Mouse (Mus musculus) thymus, postnatal 14 days (tissue): Measurements from ENCODE around the gene Trappc4.
A peak's percentile ranks its signal among the peaks of the same experiment; 100 is the strongest.
"Not testable (repeated sequence)": the region's sequence is repeated elsewhere in the genome, so short reads cannot be mapped to it uniquely, and the experiment has no call there.

Experiments used
- DNase-seq: peaks from one replicate; pipeline ENCODE4 v3.0.0; 2021

Trappc4 gene

GRCm38 (mm10) chr9:44405011-44405410 lies 2.4 kb downstream of the Trappc4 start:
- DNase-seq = no peak

- DNase-seq = no peak
These were observed 6.3 kb downstream of the Trappc4 start for GRCm38 (mm10) chr9:44401081-44401480.

DNA sequence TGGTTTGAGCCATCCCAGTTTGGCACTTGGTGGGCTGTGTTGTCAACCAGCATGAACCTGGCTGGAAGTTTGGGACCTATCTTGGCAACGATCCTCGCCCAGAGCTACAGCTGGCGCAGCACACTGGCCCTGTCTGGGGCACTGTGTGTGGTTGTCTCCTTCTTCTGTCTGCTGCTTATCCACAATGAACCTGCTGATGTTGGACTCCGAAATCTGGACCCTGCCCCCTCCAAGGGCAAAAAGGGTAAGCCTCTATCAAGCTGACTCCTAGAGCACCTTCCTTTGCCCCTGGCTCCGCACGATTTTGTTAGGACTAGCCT lies 7.6 kb downstream of the Trappc4 start:
- DNase-seq = no peak

DNA sequence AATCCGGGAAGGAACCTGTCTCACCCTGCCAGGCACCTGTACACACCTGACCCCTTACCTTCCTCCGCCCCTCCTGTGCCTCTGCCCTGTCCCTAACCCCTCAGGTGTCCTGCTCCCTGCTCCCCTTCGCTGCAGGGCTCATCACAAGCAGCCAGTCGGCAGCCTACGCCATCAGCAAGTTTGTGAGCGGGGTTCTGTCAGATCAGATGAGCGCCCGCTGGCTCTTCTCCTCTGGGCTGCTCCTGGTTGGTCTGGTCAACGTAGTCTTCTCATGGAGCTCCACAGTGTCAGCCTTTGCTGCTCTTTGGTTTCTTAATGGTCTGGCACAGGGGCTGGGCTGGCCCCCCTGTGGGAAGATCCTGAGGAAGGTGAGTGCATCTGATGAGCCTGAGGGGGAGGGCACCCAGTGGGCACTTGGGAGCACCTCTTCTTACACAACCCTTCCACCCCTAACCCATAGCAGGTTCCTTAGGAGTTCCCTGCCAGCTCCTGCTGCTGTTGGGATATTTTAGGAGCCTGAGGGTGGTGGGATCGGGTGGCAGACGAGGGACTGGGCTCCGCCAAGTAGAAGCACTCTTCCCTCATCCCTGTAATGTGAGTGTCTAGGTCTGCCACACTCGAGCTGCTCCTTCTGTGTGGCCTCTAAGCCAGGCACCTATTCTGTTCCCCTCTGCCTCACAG lies 8.1 kb downstream of the Trappc4 start:
- no peak for DNase-seq

DNA sequence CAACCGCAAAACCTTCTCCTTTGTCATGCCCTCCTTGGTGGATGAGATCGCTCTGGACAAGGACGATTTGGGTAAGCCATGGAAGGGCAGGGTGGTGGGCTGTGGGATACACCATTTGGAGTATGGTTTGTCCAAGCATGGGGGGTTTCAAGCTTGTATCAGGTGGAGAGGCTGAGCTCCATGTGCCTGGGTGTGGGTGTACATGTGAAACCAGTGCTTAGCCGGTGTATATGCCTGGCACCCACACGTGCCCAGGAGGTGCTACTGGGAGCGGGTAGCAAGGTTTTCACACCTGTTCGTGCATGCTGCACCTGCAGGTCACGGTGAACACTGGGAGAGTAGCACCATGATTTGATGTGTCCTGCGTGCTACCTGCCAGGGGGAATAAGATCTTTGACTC lies 8.8 kb downstream of the Trappc4 start:
- no peak for DNase-seq

DNA sequence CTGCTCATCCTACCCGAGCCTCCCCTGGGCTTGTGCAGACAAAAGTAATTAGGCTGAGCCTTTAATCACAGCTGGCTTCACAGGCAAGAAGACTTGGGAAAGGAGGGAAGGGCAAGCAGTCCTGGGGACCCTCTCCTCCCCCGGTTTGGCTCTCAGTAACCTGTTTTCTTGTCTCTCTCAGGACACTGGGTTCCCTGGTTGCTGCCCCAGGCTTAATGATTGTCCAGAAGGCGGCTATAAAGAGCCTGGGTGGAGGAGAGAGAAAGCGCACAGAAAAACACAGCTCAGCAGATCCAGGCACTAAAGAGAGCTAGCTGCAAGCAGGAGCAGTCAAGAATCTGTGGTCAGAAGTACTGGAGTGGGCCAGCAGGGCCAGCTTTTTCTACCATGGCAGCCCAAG lies 9.3 kb downstream of the Trappc4 start:
- DNase-seq = no peak

DNA sequence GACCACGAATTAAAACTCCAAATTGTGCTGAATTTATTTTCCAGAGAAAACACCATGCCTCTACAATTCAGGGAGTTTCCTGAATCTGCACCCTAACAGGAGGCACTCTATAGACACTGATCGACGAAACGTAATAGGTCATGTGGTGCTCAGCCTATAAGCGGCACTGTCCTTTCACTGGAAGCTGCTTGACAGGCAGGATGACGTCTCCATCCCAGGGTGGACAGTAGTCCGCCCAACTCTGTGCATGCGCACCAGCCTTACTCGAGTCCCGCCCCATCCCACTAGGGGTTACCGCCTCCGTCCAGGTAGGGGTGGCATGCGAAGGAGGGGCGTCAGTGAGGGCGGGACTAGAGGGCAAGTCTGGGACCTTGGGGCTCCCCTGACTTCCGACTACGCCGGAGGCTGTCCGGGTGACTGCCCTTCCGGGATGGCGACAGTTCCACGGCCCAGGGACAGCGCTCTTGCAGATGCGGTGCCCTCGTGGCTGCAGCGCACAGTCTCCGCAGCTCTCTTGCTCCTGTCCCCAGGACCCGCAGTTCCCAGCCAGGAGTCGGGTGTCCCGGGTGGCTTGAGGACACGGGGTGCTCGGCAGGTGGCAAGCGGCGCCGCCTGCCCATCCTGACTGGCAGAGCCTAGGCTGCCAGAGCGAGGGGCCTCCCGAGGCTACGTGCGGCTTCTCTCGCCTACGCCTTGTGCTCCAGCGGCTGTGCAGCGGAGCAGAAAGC lies 10.6 kb downstream of the Trappc4 start, which contains the start of gene Slc37a4:
TSS of gene Slc37a4 (plus strand) at position 169 of the 728 bp plus-strand sequence.
- DNase-seq = peak; percentile 90

GRCm38 (mm10) chr9:44391466-44391865 lies 15.9 kb downstream of the Trappc4 start:
- DNase-seq = peak; percentile 69

DNA sequence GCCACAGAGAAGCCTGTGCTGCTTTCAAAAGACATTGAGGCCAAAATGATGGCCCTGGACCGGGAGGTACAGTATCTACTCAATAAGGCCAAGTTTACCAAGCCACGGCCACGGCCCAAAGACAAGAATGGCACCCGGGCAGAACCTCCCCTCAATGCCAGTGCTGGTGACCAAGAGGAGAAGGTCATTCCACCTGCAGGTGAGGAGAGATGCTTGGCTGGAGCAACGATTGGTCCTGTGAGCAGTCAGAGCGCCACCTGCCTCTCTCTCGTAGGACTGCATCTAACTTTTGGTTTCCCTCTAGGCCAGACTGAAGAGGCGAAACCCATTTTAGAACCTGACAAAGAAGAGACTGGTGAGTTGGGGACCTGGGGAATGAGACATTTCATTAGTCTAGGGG lies 18.1 kb downstream of the Trappc4 start:
- DNase-seq = peak; percentile 62

DNA sequence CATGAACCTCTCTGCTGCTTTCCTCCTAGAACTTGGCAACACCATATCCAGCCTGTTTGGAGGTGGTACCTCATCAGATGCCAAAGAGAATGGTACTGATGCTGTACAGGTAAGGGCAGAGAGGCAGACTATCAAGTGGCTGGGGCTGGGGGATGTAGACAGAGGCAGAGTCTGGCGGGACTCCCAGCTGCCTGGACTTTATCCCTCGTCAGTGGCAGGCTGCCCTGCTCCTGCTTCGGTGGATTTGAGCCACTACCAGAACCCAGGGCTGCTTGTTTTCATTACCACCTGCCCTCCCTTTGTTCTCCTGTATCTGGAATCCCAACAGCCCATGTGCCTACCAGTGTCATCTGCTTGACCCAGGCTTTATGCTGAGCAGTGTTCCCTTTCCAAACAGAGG lies 20.2 kb downstream of the Trappc4 start:
- DNase-seq = no peak

GRCm38 (mm10) chr9:44384596-44384995 lies 22.8 kb downstream of the Trappc4 start:
- DNase-seq = no peak

GRCm38 (mm10) chr9:44379862-44380261 lies 27.5 kb downstream of the Trappc4 start:
- DNase-seq = no peak

- peak; percentile 99 for DNase-seq
These were observed 28.2 kb downstream of the Trappc4 start, which contains the start of gene Hyou1 for GRCm38 (mm10) chr9:44379054-44379834. Gene Hyou1 (plus strand): TSS chr9:44379490.

DNA sequence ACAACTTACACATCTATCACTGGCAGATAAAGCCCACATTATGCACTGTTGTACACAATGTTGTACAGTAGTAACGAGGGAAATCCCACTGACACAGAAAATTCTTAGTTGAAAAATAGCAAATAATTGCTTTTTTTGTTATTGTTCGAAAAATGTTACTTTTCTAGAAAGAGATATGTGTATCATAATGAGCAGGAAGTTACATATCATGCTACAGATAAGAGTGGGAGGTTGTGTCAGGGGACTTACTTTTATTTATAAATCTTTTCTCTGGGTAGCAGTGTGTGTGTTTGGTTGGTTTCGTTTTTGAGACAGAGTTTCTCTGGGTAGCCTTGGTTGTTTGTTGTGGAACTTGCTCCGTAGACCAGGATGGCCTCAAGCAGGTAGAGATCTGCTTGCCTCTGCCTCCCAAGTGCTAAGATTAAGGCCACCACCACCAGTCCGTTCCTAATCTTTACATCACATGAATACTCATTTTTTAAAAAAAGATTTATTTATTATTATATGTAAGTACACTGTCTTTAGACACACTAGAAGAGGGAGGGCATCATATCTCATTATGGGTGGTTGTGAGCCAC lies 29.2 kb downstream of the Trappc4 start:
- DNase-seq = no peak

GRCm38 (mm10) chr9:44377335-44377734 lies 30.1 kb downstream of the Trappc4 start:
- DNase-seq = not testable (repeated sequence)

- DNase-seq = no peak
These were observed 31.3 kb downstream of the Trappc4 start for GRCm38 (mm10) chr9:44376141-44376540.

DNA sequence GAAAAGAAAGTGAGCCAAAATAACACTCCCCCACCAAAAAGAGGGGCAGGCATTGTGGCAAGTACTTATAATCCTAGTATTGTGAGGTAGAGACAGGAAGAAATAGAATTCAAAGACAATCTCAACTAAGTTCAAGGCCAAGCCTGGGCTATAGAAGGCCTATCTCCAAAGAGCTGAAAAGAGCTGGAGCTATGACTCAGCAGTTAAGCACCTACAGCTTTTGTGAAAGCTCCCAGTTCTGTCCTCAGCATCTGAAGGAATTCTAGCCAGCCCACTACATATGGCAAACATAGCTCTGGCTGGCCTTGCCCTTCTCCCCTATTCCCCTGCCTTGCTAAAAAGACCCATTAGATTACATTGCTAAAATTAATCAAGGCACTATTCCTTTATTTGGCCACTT lies 34.0 kb downstream of the Trappc4 start:
- DNase-seq = no peak

DNA sequence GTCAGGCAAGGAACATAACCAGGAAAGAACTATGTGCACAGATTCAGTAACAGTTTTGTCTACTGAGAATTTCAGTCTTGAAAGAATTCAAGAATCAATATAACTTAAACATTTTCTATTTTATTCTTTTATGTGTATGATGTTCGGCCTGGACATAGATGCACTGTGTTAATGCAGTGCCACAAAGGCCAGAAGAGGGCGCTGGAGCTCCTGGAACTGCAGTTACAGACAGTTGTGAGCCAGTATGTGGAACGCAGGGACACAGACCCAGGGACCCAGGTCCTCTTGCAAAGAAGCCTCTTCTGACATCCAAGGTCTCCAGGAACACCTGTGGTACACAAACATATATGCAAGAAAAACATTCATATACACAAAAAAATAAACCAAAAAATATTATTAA lies 42.9 kb downstream of the Trappc4 start:
- DNase-seq = peak; percentile 36

- not testable (repeated sequence) for DNase-seq
These were observed 45.5 kb downstream of the Trappc4 start for GRCm38 (mm10) chr9:44361931-44362330.

DNA sequence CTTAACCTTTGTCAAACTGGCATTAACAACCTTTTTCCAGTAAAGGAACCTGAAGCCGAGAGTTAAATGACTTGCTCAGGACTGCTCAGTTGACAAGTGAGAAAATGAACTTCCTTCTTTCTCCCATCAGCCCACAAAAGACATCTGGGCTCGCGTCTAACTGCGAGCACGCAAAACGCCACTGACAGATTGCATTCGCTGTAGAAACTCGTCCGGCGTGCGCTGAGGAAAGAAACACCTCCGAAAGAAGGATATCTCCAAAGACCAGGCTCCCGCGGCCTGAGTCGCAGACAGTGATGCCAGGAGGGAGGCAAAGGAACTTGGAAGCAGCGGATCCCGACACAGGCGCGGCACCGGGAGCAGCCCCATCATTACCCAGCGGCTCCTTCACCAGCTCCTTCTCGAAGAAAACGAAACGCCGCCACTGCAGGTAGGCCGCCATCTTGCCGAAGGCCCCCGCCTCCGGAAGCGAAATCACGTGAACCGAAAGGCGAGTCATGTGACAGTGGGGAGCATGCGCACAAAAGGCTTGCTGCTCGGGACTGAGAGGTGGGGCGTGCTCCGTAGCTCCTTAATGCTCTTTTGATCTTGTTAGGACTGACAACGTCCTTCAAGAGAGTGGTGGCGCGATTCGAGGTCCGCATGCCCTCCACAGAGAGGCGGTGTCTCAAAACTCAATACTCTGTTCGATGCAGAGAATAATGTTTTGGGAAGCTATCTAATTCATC lies 46.0 kb downstream of the Trappc4 start, which contains the start of gene Vps11:
TSS of gene Vps11 (minus strand) at position 481 of the 728 bp plus-strand sequence.
- DNase-seq = peak; percentile 96

DNA sequence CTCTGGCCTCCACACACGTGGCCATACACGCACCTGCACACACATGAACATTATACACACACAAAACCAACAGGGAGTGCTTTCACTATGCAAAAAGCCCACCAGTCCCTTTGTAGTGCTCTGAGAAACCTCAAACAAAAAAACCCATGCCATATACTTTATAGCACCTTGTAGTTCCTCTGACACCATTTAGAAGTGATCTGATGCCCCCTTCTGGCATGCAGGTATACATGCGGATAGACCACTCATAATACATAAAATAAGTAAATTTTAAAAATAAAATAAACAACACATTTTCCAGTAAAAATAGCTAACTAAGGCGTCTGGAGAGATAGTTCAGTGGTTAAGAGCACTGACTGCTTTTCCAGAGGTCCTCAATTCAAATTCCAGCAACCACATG lies 50.2 kb downstream of the Trappc4 start:
- peak; percentile 65 for DNase-seq
